Mouse (Mus musculus): ENCODE results near the gene Mrgpra6. TPM values are rescaled to one million over a fixed set of nuclear protein-coding genes. Genes with fewer than 3 reads are reported as not detected.

The Mrgpra6 gene
- not detected in 2 replicates for polyA plus RNA-seq (2015; fragmentation: Nextera tagmentation; extraction: Ambion mirVana)

DNA sequence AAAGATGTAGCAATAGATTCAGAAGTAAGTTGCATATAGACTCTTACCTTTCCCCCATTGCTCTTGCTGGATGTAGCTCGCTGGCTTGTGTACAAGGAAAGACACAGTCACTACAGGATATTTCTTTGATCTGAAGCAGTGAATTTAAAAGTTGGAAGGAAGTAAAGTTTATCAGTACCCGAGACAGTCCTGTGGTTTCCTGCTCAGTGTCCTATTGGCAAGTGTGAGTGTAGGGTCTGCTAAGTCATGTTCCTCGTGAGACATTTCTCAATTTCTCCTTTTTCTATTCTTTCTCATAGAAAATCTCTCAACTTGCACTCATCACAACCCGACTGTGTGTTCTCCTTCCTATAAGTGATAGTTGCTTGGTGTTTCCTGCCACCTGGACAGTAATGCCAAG lies at the start of gene Mrgpra6:
Gene Mrgpra6 (minus strand): TSS at position 91 of the 400 bp plus-strand sequence.
- Histone ChIP-seq H3K4me3 (replicated peaks) (no peak within 1 kb of the TSS), H3K27me3 (no peaks in the 10 kb centered on the region), H3K9me3 (replicated peaks) (no peaks in the 10 kb centered on the region), H3K4me1 (replicated peaks) (no peaks in the 10 kb centered on the region), H3K9ac (no peak within 1 kb of the TSS), H3K27ac (replicated peaks) (no peak within 1 kb of the TSS), H3K36me3 (replicated peaks) (no peaks in the 10 kb centered on the region), H3K4me2 (no peak within 1 kb of the TSS)
- no peak for ATAC-seq (ENCODE audit: insufficient read depth)
- 9% methylated on average over 4 of the region's 4 CpGs for WGBS (ENCODE audit: insufficient replicate concordance)

DNA sequence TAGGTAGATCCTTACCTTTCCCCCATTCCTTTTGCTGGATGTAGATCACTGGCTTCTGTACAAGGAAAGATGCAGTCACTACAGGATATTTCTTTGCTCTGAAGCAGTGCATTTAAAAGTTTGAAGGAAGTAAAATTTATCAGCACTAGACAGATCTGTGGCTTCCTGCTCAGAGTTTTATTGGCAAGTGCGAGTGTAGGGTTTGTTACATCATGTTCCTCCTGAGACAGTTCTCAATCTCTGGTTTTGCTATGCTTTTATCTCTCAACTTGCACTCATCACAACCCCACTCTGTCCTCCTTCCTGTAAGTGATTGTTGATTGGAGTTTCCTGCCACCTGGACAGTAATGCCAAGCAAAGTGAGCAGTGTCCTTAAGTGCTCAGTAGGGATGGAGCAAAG lies 48.0 kb upstream of the Mrgpra6 start, which contains the start of gene Mrgpra9:
Gene Mrgpra9 (minus strand): TSS at position 79 of the 400 bp plus-strand sequence.
- Histone ChIP-seq H3K9ac (no peak within 1 kb of the TSS), H3K27me3 (no peaks in the 10 kb centered on the region), H3K4me1 (replicated peaks) (no peaks in the 10 kb centered on the region), H3K4me2 (no peak within 1 kb of the TSS), H3K4me3 (replicated peaks) (no peak within 1 kb of the TSS), H3K36me3 (replicated peaks) (no peaks in the 10 kb centered on the region), H3K9me3 (replicated peaks) (no peaks in the 10 kb centered on the region), H3K27ac (replicated peaks) (no peak within 1 kb of the TSS)
- 25% methylated on average over 1 of the region's 1 CpGs for WGBS (ENCODE audit: insufficient replicate concordance)
- ATAC-seq (ENCODE audit: insufficient read depth) = no peak

DNA sequence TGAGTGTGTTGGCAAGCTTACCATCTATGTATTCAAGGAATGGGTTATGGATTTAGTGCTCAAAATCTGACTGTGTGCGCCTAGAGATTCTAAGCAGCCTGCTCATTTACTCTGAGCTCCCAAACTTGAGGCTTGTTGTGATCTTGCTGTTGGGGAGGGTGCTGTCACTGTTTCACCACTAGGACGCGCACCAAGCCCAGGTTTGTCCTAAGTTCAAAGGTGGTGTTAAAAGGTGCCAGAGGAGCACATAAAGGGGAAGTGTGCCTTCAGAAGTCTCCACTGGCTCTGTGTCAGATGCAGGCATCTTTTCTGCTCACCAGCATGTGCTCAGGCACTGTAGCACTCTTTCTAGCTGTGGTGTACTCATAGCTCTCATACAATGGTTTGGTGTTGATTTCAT lies 39.9 kb upstream of the Mrgpra6 start:
- 56% methylated on average over 3 of the region's 3 CpGs for WGBS (ENCODE audit: insufficient replicate concordance)
- no peak overlapping the region for H3K27ac ChIP-seq (replicated peaks)
- ATAC-seq (ENCODE audit: insufficient read depth) = no peak
- no peaks in the 10 kb centered on the region for H3K9me3 ChIP-seq (replicated peaks)
- H3K27me3 ChIP-seq = no peaks in the 10 kb centered on the region
- H3K9ac ChIP-seq = no peak overlapping the region
- no peaks in the 10 kb centered on the region for H3K36me3 ChIP-seq (replicated peaks)
- H3K4me2 ChIP-seq = no peak overlapping the region
- no peaks in the 10 kb centered on the region for H3K4me1 ChIP-seq (replicated peaks)
- no peak overlapping the region for H3K4me3 ChIP-seq (replicated peaks)

DNA sequence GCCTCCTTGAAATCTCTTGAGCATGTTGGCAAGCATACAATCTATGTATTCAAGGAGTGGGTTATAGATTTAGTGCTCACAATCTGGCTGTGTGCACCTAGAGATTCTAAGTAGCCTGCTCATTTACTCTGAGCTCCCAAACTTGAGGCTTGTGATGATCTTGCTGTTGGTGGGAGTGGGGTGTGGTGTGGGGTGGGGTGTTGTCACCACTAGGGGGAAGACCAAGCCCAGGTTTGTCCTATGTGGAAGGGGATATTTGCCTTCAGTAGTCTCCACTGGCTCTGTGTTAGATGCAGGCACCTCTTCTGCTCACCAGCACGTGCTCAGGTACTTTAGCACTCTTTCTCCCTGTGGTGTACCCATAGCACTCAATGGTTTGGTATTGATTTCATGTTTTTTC lies 9.4 kb downstream of the Mrgpra6 start:
- Histone ChIP-seq H3K4me2 (no peak overlapping the region), H3K4me1 (replicated peaks) (no peaks in the 10 kb centered on the region), H3K9me3 (replicated peaks) (no peaks in the 10 kb centered on the region), H3K27me3 (no peaks in the 10 kb centered on the region), H3K4me3 (replicated peaks) (no peak overlapping the region), H3K36me3 (replicated peaks) (no peaks in the 10 kb centered on the region), H3K9ac (no peak overlapping the region), H3K27ac (replicated peaks) (no peak overlapping the region)
- 27% methylated on average over 1 of the region's 1 CpGs for WGBS (ENCODE audit: insufficient replicate concordance)
- ATAC-seq (ENCODE audit: insufficient read depth) = no peak

DNA sequence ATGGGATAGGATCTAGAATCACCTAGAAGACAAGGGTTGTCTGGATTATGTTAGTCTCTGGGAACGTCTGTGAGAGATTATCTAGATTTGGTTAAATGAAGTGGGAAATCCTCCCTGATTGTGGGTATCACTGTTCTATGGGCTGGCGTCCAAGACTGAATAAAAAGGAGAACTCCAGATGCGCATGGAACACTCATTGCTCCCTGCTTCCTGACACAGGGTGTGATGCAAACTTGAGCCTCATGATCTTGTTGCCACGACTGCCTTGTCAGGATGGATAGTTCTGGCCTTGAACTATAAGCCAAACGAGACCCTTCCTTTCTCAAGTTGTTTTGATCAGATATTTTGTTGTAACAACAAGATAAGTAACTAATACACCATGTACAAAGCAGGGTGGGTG lies 33.9 kb downstream of the Mrgpra6 start:
- no peaks in the 10 kb centered on the region for H3K27me3 ChIP-seq
- H3K9me3 ChIP-seq (replicated peaks) = no peaks in the 10 kb centered on the region
- no peak for ATAC-seq (ENCODE audit: insufficient read depth)
- H3K9ac ChIP-seq = no peak overlapping the region
- no peaks in the 10 kb centered on the region for H3K36me3 ChIP-seq (replicated peaks)
- H3K4me3 ChIP-seq (replicated peaks) = no peak overlapping the region
- H3K4me2 ChIP-seq = no peak overlapping the region
- H3K27ac ChIP-seq (replicated peaks) = no peak overlapping the region
- 42% methylated on average over 5 of the region's 5 CpGs for WGBS (ENCODE audit: insufficient replicate concordance)
- no peaks in the 10 kb centered on the region for H3K4me1 ChIP-seq (replicated peaks)

DNA sequence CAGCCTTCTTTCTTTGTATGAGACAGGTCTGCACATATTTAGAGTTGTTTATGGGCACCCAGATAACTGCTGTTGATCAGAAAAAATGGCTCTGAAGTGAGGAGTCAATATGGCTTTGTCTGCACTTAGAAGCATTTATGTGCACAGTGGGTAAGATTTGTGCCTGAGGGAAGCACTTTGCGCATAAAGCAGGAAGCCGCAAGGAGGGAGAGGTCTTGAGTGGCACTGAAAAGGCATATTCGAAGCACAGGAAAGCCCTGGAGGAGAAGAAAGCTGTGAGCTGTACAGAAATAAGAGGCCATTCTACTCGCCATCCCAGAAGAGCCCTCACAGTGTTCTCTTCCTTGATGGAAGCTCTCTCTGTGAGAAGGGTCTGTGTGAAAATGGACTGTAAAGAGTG lies 39.7 kb downstream of the Mrgpra6 start:
- no peaks in the 10 kb centered on the region for H3K36me3 ChIP-seq (replicated peaks)
- H3K4me3 ChIP-seq (replicated peaks) = no peak overlapping the region
- H3K9me3 ChIP-seq (replicated peaks) = no peaks in the 10 kb centered on the region
- no peaks in the 10 kb centered on the region for H3K4me1 ChIP-seq (replicated peaks)
- no peaks in the 10 kb centered on the region for H3K27me3 ChIP-seq
- H3K27ac ChIP-seq (replicated peaks) = no peak overlapping the region
- ATAC-seq (ENCODE audit: insufficient read depth) = no peak
- no peak overlapping the region for H3K4me2 ChIP-seq
- no peak overlapping the region for H3K9ac ChIP-seq
- 56% methylated on average over 4 of the region's 4 CpGs for WGBS (ENCODE audit: insufficient replicate concordance)

DNA sequence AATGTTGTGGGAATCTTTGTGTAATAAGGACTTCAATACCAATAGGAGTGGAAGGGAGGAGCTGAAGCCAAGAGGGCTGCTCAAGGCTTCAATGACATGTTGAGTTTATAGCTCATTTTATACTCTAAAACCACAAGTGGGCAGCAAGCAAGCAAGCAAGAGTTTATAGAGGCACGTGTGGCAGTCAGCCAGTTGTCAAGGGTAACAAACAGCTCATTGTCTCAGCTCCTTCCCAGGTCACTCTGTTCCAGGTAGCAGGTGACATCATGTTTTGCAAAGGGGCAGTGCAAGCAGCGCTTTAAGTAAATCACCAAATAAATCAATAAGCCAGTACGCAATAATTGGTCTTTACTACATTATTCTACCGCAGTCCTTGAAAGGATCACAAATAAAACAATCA lies 41.5 kb downstream of the Mrgpra6 start:
- WGBS (ENCODE audit: insufficient replicate concordance) = 63% methylated on average over 4 of the region's 4 CpGs
- no peak overlapping the region for H3K4me2 ChIP-seq
- H3K36me3 ChIP-seq (replicated peaks) = no peaks in the 10 kb centered on the region
- H3K4me1 ChIP-seq (replicated peaks) = no peaks in the 10 kb centered on the region
- H3K27ac ChIP-seq (replicated peaks) = no peak overlapping the region
- H3K9me3 ChIP-seq (replicated peaks) = no peaks in the 10 kb centered on the region
- H3K9ac ChIP-seq = no peak overlapping the region
- no peaks in the 10 kb centered on the region for H3K27me3 ChIP-seq
- ATAC-seq (ENCODE audit: insufficient read depth) = no peak
- H3K4me3 ChIP-seq (replicated peaks) = no peak overlapping the region

DNA sequence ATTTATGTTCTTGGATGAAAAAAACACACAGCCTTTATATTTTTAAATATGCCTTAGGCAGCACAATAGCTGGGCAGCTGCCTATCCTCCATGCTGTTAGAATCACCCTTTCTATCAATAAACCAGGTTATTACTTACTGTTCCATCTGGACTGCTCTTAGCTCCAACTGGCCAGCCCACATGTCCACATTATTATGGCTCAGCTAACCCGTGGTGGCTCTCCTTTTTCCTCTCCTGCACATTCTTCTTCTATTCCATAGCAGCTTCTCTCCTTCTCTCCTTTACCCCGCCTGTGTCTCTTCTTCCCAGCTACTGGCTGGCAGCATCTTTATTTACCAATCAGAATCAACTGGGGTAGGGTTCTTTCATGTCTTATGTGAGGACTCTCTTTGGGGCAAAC lies 46.3 kb downstream of the Mrgpra6 start:
- no peak overlapping the region for H3K4me2 ChIP-seq
- H3K4me3 ChIP-seq (replicated peaks) = no peak overlapping the region
- H3K4me1 ChIP-seq (replicated peaks) = no peaks in the 10 kb centered on the region
- no peak overlapping the region for H3K9ac ChIP-seq
- no peak overlapping the region for H3K27ac ChIP-seq (replicated peaks)
- 46% methylated on average over 2 of the region's 2 CpGs for WGBS (ENCODE audit: insufficient replicate concordance)
- H3K9me3 ChIP-seq (replicated peaks) = no peaks in the 10 kb centered on the region
- H3K27me3 ChIP-seq = no peaks in the 10 kb centered on the region
- H3K36me3 ChIP-seq (replicated peaks) = no peaks in the 10 kb centered on the region
- no peak for ATAC-seq (ENCODE audit: insufficient read depth)

DNA sequence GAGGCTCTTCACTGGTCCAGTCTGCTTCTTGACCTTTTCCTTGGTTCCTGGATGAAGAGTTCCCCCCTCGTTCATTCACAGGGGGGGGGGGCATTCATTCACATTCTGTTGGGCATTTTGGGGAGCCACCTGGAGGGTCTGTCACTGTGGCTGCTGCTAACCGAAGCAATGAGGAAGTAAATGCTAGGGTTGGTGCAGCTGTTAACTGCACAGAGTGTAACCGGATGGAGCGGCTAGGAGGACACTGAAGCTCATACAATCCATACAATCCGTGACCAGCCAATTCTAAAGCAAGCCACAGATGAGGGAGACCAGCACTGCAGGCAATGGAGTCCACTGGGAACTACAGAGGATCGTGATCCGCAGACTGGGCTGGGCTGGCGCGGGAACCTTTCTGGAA lies 47.0 kb downstream of the Mrgpra6 start:
- no peak overlapping the region for H3K9ac ChIP-seq
- no peak overlapping the region for H3K4me2 ChIP-seq
- no peak overlapping the region for H3K27ac ChIP-seq (replicated peaks)
- H3K36me3 ChIP-seq (replicated peaks) = no peaks in the 10 kb centered on the region
- WGBS (ENCODE audit: insufficient replicate concordance) = 53% methylated on average over 9 of the region's 9 CpGs
- no peaks in the 10 kb centered on the region for H3K4me1 ChIP-seq (replicated peaks)
- no peak for ATAC-seq (ENCODE audit: insufficient read depth)
- H3K9me3 ChIP-seq (replicated peaks) = no peaks in the 10 kb centered on the region
- H3K4me3 ChIP-seq (replicated peaks) = no peak overlapping the region
- H3K27me3 ChIP-seq = no peaks in the 10 kb centered on the region

DNA sequence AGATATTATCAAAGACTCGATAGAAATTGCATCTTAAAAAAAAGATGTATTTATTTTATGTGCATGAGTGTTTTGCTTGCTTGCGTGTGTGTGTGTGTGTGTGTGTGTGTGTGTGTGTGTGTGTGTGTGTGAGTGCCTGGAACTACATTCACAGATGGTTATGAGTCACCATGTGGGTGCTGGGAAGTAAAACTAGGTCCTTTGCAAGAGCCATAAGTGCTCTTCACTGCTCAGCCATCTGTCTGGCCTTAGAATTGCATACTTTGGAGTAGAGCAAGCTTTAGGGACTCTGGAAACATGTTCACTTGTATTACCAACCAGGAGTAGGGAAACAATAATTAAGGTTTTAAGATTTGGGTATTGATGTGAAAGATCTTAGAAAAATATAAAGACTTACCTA lies 48.9 kb downstream of the Mrgpra6 start:
- H3K27me3 ChIP-seq = no peaks in the 10 kb centered on the region
- no peak for ATAC-seq (ENCODE audit: insufficient read depth)
- 59% methylated on average over 2 of the region's 2 CpGs for WGBS (ENCODE audit: insufficient replicate concordance)
- no peak overlapping the region for H3K4me2 ChIP-seq
- no peak overlapping the region for H3K27ac ChIP-seq (replicated peaks)
- H3K4me3 ChIP-seq (replicated peaks) = no peak overlapping the region
- H3K36me3 ChIP-seq (replicated peaks) = no peaks in the 10 kb centered on the region
- H3K9ac ChIP-seq = no peak overlapping the region
- H3K9me3 ChIP-seq (replicated peaks) = no peaks in the 10 kb centered on the region
- no peaks in the 10 kb centered on the region for H3K4me1 ChIP-seq (replicated peaks)

DNA sequence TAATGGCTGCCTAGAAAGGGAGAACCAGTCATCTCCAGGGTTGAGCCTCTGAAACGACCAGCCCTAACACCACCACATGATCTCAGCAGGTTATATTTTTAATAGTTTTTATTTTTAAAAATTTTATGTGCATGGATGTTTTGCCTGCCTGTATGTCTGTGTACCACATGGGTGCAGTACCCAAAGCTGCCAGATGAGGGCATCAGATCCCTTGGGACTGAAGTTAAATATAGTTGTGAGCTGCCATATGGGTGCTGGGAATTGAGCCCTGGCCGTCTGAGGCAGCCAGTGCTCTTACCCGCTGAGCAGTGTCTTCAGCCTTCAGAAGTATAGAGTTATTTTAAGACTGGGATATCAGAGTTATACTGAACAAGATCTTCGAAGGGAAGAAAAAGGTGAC lies 49.3 kb downstream of the Mrgpra6 start:
- Histone ChIP-seq H3K4me3 (replicated peaks) (no peak overlapping the region), H3K36me3 (replicated peaks) (no peaks in the 10 kb centered on the region), H3K9me3 (replicated peaks) (no peaks in the 10 kb centered on the region), H3K4me1 (replicated peaks) (no peaks in the 10 kb centered on the region), H3K4me2 (no peak overlapping the region), H3K9ac (no peak overlapping the region), H3K27ac (replicated peaks) (no peak overlapping the region), H3K27me3 (no peaks in the 10 kb centered on the region)
- no peak for ATAC-seq (ENCODE audit: insufficient read depth)
- WGBS (ENCODE audit: insufficient replicate concordance) = 74% methylated on average over 4 of the region's 4 CpGs

DNA sequence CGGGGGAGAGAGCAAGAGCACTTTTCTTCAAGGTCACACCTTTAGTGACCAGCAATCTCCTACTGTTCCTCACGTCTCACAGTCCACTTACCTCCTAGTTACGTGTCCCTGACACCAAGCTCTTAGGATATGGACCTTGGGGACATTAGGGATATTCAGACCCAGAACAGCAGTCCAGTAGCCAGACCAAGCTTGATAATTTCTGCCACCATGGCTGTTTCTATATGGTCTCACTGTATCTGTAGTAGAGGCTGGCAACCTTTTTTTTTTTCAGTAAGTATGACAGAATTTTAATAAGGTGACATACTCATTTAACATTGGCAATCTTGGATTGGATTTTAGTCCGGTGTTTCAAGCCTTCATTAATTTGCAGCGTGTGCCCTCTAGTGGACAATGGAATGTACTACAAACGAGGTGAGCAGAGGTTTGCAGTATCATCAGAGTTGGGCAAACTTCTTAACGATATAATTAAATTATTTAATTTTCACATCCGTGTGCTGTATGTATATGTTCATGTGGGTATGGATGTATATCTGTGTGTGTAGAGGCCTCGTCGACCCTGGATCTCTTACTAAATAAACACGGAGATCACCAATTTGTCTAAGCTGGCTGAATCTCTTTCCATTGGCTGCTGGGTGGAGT lies 54.2 kb downstream of the Mrgpra6 start:
- Histone ChIP-seq H3K27ac (replicated peaks) (no peak overlapping the region), H3K4me3 (replicated peaks) (no peak overlapping the region), H3K9ac (no peak overlapping the region), H3K27me3 (no peaks in the 10 kb centered on the region), H3K9me3 (replicated peaks) (no peaks in the 10 kb centered on the region), H3K4me2 (no peak overlapping the region), H3K4me1 (replicated peaks) (no peaks in the 10 kb centered on the region), H3K36me3 (replicated peaks) (no peaks in the 10 kb centered on the region)
- ATAC-seq (ENCODE audit: insufficient read depth) = no peak
- 11% methylated on average over 11 of the region's 11 CpGs for WGBS (ENCODE audit: insufficient replicate concordance)

Data from liver, embryonic 15.5 days (tissue).